Mouse (Mus musculus): Measurements from ENCODE around the gene Acsl1.

GRCm38 (mm10) chr8:46539701-46540100 lies 68.9 kb downstream of the Acsl1 start:
- TF ChIP-seq CTCF (IDR thresholded peaks at IDR 0.05; ENCODE audit: low read depth) (no peak), EP300 (IDR thresholded peaks at IDR 0.05; ENCODE audit: low read depth) (no peak)

All from heart, postnatal 0 days (tissue).